Mouse (Mus musculus) lung, embryonic 14.5 days (tissue): ENCODE measurements around the gene B4galt3. TPM values are rescaled to one million over a fixed set of nuclear protein-coding genes. Genes with fewer than 3 reads are reported as not detected.

Experiments
- ATAC-seq: fragments of 200-750 bp; cut with Nextera tagmentation; 2 replicates; pipeline ENCODE4 v1.8.0; 2017; ENCODE audit warnings: mild to moderate bottlenecking, moderate TSS enrichment, moderate library complexity; ENCODE audit not compliant: insufficient read depth
- DNase-seq: peaks from one replicate; pipeline ENCODE4 v3.0.0-alpha.2; 2015
- H3K27ac ChIP-seq: fragments of 300-500 bp; sonication (generic); 2 replicates; pipeline ENCODE4 v1.5.1; 2014; ENCODE audit warnings: low read depth, mild to moderate bottlenecking, moderate library complexity
- H3K27me3 ChIP-seq: fragments of 300-500 bp; sonication (generic); 2 replicates; pipeline ENCODE4 v1.6.1; 2014; ENCODE audit warnings: low read length, control low read depth; ENCODE audit not compliant: insufficient read depth
- H3K36me3 ChIP-seq: fragments of 300-500 bp; sonication (generic); 2 replicates; pipeline ENCODE4 v1.6.1; 2014; ENCODE audit warnings: control low read depth; ENCODE audit not compliant: insufficient read depth
- H3K4me1 ChIP-seq: fragments of 300-500 bp; sonication (generic); 2 replicates; pipeline ENCODE4 v1.6.1; 2014; ENCODE audit warnings: antibody characterized with exemption, control low read depth; ENCODE audit not compliant: insufficient read depth
- H3K4me2 ChIP-seq: fragments of 300-500 bp; sonication (generic); 2 replicates; pipeline ENCODE4 v1.6.1; 2014; ENCODE audit warnings: mild to moderate bottlenecking
- H3K4me3 ChIP-seq: fragments of 300-500 bp; sonication (generic); 2 replicates; pipeline ENCODE4 v1.5.1; 2014; ENCODE audit warnings: low read depth, low read length
- H3K9ac ChIP-seq: fragments of 300-500 bp; sonication (generic); 2 replicates; pipeline ENCODE4 v1.6.1; 2014
- H3K9me3 ChIP-seq: fragments of 300-500 bp; sonication (generic); 2 replicates; pipeline ENCODE4 v1.6.1; 2016; ENCODE audit warnings: low read depth, low read length, control low read depth
- CTCF ChIP-seq: IDR thresholded peaks from 2 replicates; pipeline ENCODE4 v1.5.1; 2016; ENCODE audit warnings: antibody characterized with exemption, low read depth
- WGBS: fragments of 180-500 bp; shearing (Covaris S2); extraction: QIAGEN DNeasy Blood & Tissue Kit; methylation state at CpG from one replicate; pipeline ENCODE4 v1.1.7; 2014; 5-methylcytosine and 5-hydroxymethylcytosine counted together
- polyA plus RNA-seq: library from polyadenylated mRNA; unstranded; fragments of >200 nt; fragmentation: Nextera tagmentation; extraction: Ambion mirVana; gene quantifications from 2 replicates; pipeline ENCODE4 v1.2.1, GENCODE M21; 2014

B4galt3 gene
- polyA plus RNA-seq, 1 experiment from 2014 or later, result 94.3 TPM

DNA sequence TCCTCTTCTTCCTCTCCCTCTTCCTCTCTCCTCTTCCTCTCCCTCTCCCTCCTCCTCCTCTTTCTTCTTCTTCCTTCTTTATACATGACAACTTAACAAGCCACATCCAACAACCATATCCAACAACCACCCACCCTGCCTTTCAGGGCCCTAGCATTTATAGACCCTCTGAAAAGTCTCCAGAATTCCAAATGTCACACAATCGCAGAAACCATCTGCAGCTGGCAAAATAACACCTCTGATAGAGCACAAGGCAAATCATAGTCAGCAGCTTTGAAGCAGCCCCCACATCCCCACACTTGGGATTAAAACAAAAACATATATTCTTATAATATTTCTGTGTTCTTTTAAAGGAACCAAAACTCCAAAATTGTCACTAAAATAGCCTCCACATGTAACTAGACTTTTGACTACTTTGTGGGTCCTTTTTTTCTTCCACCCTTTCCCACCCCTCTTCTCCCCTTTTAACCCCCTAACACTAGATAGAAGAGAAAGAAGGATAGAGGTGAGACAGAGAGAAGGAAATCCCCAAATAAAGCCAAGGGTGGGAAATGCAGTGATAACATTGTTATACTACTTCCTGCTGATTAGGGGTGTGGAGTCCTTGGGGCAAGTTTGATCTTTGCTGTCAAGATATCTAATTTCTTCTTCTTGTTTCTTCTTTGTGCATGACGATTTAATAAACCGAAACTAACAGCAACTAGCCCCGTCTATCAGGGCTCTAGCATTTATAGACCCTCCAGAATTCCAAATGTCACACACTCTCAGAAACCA, 4.0 kb upstream of the B4galt3 start:
- TF ChIP-seq CTCF, result no peak
- Histone ChIP-seq H3K27ac (no peak overlapping the region), H3K9me3 (no peaks in the 10 kb centered on the region), H3K4me3 (no peak overlapping the region), H3K4me1 (peaks cover 15% of the 10 kb centered on the region), H3K4me2 (no peak overlapping the region), H3K9ac (no peak overlapping the region), H3K27me3 (no peaks in the 10 kb centered on the region), H3K36me3 (no peaks in the 10 kb centered on the region)
- WGBS, result 50% methylated on average over 4 of the region's 4 CpGs
- ATAC-seq, result no peak
- DNase-seq, result no peak

- no peak overlapping the region for H3K27ac ChIP-seq
- H3K36me3 ChIP-seq, result peaks cover 15% of the 10 kb centered on the region
- H3K27me3 ChIP-seq, result no peaks in the 10 kb centered on the region
- no peaks in the 10 kb centered on the region for H3K9me3 ChIP-seq
- WGBS, result 60% methylated on average over 1 of the region's 1 CpGs
- H3K9ac ChIP-seq, result no peak overlapping the region
- ATAC-seq (no peak), DNase-seq (no peak)
- no peak overlapping the region for H3K4me2 ChIP-seq
- no peak overlapping the region for H3K4me3 ChIP-seq
- TF ChIP-seq CTCF, result no peak
- H3K4me1 ChIP-seq, result peaks cover 8% of the 10 kb centered on the region; the same call in 1 of the 2 replicates
Measured at GRCm38 (mm10) chr1:171268341-171268740, 1.8 kb upstream of the B4galt3 start.

GRCm38 (mm10) chr1:171270573-171270900, 409 bp downstream of the B4galt3 start:
- no peak for TF ChIP-seq CTCF
- peak; percentile 62 for DNase-seq

GRCm38 (mm10) chr1:171271196-171271595, 1.1 kb downstream of the B4galt3 start:
- no peak for ATAC-seq
- peak; percentile 31 for DNase-seq
- TF ChIP-seq CTCF, result no peak
- H3K4me3 ChIP-seq, result peak overlapping the region; percentile 90
- no peaks in the 10 kb centered on the region for H3K9me3 ChIP-seq
- H3K27me3 ChIP-seq, result no peaks in the 10 kb centered on the region
- H3K27ac ChIP-seq, result peak overlapping the region; percentile 74; the same call in 1 of the 2 replicates
- WGBS, result 34% methylated on average over 9 of the region's 9 CpGs
- H3K36me3 ChIP-seq, result peaks cover 43% of the 10 kb centered on the region
- H3K4me1 ChIP-seq, result peaks cover 5% of the 10 kb centered on the region; the same call in 1 of the 2 replicates
- peak overlapping the region; percentile 96 for H3K4me2 ChIP-seq
- H3K9ac ChIP-seq, result peak overlapping the region; percentile 79

More at GRCm38 (mm10) chr1:171270573-171270900, 409 bp downstream of the B4galt3 start:
- Histone ChIP-seq H3K36me3 (peaks cover 37% of the 10 kb centered on the region), H3K9me3 (no peaks in the 10 kb centered on the region), H3K27ac (peak overlapping the region; percentile 74), H3K4me1 (peaks cover 5% of the 10 kb centered on the region; the same call in 1 of the 2 replicates), H3K4me2 (peak overlapping the region; percentile 96), H3K27me3 (no peaks in the 10 kb centered on the region), H3K4me3 (peak overlapping the region; percentile 90), H3K9ac (peak overlapping the region; percentile 79)
- 0% methylated on average over 19 of the region's 19 CpGs for WGBS
- peak; percentile 73 for ATAC-seq

DNA sequence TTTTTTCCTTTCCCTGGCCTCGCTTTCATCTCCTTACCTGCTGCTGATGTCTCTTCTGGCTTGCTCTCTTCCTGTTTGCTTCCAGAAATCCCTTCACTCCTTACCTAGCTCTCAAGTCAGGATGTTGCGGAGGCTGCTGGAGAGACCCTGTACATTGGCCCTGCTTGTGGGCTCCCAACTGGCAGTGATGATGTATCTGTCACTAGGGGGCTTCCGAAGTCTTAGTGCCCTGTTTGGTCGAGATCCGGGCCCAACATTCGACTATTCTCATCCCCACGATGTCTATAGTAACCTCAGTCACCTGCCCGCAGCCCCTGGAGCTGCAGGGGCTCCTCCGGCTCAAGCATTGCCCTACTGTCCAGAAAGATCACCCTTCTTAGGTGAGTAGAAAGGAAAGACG, 1.5 kb downstream of the B4galt3 start:
- H3K4me3 ChIP-seq, result 0 out of 2 replicates have a peak overlapping the region, but pooled peaks have one; percentile 90
- peak overlapping the region; percentile 1; the same call in 1 of the 2 replicates for H3K9ac ChIP-seq
- no peak overlapping the region for H3K27ac ChIP-seq
- no peaks in the 10 kb centered on the region for H3K27me3 ChIP-seq
- no peak for DNase-seq
- WGBS, result 59% methylated on average over 10 of the region's 10 CpGs
- H3K36me3 ChIP-seq, result peaks cover 47% of the 10 kb centered on the region
- no peaks in the 10 kb centered on the region for H3K9me3 ChIP-seq
- peak; percentile 16; the same call in 1 of the 2 replicates for TF ChIP-seq CTCF
- no peak for ATAC-seq
- H3K4me1 ChIP-seq, result peaks cover 5% of the 10 kb centered on the region; the same call in 1 of the 2 replicates
- peak overlapping the region; percentile 96 for H3K4me2 ChIP-seq

- Histone ChIP-seq H3K4me2 (peak overlapping the region; percentile 96; the same call in 1 of the 2 replicates), H3K9ac (peak overlapping the region; percentile 1; the same call in 1 of the 2 replicates), H3K9me3 (no peaks in the 10 kb centered on the region), H3K27me3 (no peaks in the 10 kb centered on the region), H3K4me3 (0 out of 2 replicates have a peak overlapping the region, but pooled peaks have one; percentile 90), H3K36me3 (peaks cover 52% of the 10 kb centered on the region), H3K27ac (no peak overlapping the region), H3K4me1 (peaks cover 5% of the 10 kb centered on the region; the same call in 1 of the 2 replicates)
- DNase-seq (no peak), ATAC-seq (no peak)
- WGBS, result 93% methylated on average over 3 of the region's 3 CpGs
- no peak for TF ChIP-seq CTCF
Measured at GRCm38 (mm10) chr1:171272086-171272485, 2.0 kb downstream of the B4galt3 start.

- DNase-seq (no peak), ATAC-seq (no peak)
- H3K36me3 ChIP-seq, result peaks cover 68% of the 10 kb centered on the region
- TF ChIP-seq CTCF, result no peak
- no peak overlapping the region for H3K4me2 ChIP-seq
- H3K4me3 ChIP-seq, result no peak overlapping the region
- 86% methylated on average over 12 of the region's 12 CpGs for WGBS
- no peak overlapping the region for H3K9ac ChIP-seq
- H3K27ac ChIP-seq, result no peak overlapping the region
- peaks cover 5% of the 10 kb centered on the region; the same call in 1 of the 2 replicates for H3K4me1 ChIP-seq
- no peaks in the 10 kb centered on the region for H3K9me3 ChIP-seq
- no peaks in the 10 kb centered on the region for H3K27me3 ChIP-seq
Measured at GRCm38 (mm10) chr1:171274171-171274570, 4.0 kb downstream of the B4galt3 start.
